Mouse (Mus musculus) Muller cell, postnatal 12 days (primary cell): ENCODE results near the gene Olfr1410.
A peak's percentile ranks its signal among the peaks of the same experiment; 100 is the strongest.

Experiments used
- DNase-seq: peaks from one replicate; pipeline ENCODE4 v3.0.0-alpha.2; 2015; ENCODE audit errors: inconsistent ontology term

Gene Olfr1410

GRCm38 (mm10) chr1:92605482-92605881 is at the start of gene Olfr1410:
Gene Olfr1410, plus strand, starts transcription at chr1:92605782.
- DNase-seq, result no peak

GRCm38 (mm10) chr1:92571022-92571421 is 34.6 kb upstream of the Olfr1410 start, which contains the start of gene Olfr1413:
Gene Olfr1413, plus strand, starts transcription at chr1:92571322.
- no peak for DNase-seq

GRCm38 (mm10) chr1:92585479-92585878 is 20.1 kb upstream of the Olfr1410 start, which contains the start of gene Olfr1412:
Gene Olfr1412, plus strand, starts transcription at chr1:92585779.
- no peak for DNase-seq

- no peak for DNase-seq
Observed at GRCm38 (mm10) chr1:92594111-92594510, 11.5 kb upstream of the Olfr1410 start, which contains the start of gene Olfr1411. Gene Olfr1411, plus strand, starts transcription at chr1:92594411.

- no peak for DNase-seq
Observed at GRCm38 (mm10) chr1:92596019-92596418, 9.6 kb upstream of the Olfr1410 start.

- DNase-seq, result no peak
Observed at GRCm38 (mm10) chr1:92607711-92608110, 2.1 kb downstream of the Olfr1410 start.

DNA sequence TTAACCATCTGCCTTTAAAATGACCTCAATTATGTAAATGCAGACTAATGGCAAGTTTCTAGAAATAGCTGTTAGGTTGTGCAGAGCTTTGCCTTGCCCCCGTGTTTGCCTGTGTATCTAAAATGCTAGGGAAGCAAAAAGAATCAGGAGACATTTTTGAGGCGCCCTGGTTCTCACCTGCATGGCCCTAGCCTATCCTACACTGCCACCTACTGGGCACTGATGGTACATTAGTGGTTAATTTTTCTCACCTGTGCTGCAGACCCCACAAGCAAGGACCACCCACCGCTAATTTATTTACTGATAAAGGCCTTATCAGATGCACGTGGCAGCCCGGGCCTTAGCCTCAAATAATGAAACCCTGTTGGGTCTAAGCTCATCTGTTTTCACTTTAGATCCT is 5.4 kb downstream of the Olfr1410 start:
- DNase-seq, result no peak

- no peak for DNase-seq
Observed at GRCm38 (mm10) chr1:92613175-92613574, 7.6 kb downstream of the Olfr1410 start.

DNA sequence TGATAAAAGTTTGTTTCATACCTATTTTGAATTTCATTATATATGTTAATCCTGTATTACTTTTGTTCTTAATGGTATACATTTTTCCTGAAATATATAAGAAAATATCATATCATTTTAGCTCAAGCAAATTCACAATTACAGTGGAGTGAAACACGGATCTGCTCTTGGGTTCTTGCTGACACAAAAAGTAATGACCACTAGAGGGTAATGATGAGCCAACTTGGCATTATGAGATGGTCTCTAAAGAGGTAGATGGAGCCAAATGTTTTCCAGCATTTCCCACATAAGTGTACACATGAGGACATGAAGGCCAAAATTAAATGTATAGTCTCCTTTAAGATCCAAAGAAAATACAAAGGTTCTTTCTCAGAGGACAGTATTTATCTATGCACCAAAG is 8.9 kb downstream of the Olfr1410 start:
- peak; percentile 36 for DNase-seq

DNA sequence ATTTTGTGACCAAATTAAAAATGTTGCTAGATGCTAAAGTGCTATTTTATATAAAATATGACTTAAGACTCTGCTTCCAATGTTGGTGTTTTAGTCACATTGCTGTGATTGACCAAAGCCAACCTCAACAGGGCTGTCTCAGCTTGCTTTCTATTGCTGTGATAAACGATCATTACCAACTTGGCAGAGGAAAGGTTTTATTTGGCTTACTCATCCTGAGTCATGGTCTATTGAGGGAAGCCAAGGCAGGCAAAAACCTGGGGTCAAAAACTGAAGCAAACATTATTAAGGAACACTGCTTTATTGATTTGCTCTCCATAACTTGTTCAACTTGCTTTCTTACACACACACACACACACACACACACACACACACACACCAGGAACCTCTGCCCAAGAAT is 10.5 kb downstream of the Olfr1410 start:
- DNase-seq, result peak; percentile 69

GRCm38 (mm10) chr1:92617488-92617887 is 11.9 kb downstream of the Olfr1410 start, which contains the start of gene Olfr12:
Gene Olfr12, plus strand, starts transcription at chr1:92617788.
- no peak for DNase-seq

- no peak for DNase-seq
Observed at GRCm38 (mm10) chr1:92618360-92618759, 12.8 kb downstream of the Olfr1410 start.

DNA sequence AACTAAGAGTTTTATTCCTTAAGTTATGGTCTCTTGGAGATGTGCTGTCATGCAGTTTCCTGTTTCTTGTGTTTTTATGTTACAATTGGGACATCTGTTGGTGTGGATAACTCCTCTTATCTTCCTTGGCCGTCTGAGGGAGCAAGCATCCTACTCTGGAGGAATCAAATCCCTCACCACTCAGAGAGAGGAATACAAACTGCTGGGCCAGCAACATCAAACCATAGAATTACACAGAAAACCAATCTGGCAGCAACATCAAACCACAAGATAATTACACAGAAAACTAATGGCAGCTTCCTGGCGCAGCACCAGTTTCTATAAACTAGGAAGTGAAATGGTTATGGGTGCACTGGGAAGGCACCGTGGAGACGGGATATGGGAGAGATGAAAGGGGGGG is 22.6 kb downstream of the Olfr1410 start:
- DNase-seq, result peak; percentile 29

DNA sequence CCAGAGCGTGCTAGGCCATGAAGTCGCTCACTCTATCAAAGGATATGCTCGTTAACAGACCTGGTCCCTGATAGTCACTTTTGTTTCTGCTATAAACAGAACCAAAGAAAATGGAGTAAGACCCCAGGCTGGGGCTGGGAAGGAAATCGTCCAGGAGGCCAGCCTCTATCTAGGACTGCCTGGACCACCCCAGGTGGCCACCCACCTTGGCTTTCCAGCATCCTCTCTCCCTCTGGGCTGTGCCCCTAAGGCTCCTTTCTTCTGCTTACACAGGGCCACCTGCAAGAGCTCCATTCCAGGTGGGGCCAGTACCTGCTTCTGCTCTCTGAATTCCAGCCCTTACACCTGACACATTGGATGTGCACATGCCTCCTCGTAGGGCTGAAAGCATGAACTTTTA is 26.6 kb downstream of the Olfr1410 start:
- DNase-seq, result no peak

GRCm38 (mm10) chr1:92632948-92633347 is 27.4 kb downstream of the Olfr1410 start:
- DNase-seq, result no peak

DNA sequence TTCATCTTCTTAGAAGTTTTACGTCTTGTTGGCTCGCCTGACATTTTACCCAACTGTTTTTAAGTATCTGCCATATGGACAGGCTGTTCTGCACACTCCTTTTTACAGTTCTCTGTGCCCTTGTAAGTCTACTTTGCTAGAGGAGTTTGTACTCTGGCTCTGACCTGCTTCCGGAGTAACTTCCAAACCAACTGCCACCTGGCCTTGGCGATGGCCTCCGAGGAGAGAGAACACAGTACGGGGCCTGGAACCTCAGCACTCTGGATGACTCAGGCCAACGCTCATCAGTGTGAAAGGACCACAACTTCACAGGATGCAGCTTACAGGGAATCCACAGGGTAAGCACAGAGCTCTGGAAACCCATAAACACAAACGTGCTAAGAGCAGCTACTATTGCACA is 28.1 kb downstream of the Olfr1410 start:
- DNase-seq, result no peak

DNA sequence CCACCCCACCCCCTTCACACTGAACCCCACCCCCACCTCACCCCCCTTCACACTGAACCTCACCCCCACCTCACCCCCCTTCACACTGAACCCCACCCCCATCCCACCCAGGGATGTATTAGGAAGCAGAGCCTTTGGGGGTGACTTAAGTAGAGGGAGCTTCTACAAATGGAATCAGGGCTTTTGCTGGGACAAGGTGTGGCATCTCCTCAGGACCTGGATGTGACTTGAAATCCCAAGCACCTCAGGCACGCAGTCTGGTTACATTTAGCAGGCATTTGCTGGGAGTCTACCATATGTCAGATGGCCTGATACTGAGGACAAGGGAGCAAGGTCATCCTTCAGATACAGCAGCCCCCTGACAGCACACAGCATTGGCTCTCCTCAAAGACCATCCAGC is 29.0 kb downstream of the Olfr1410 start:
- no peak for DNase-seq

DNA sequence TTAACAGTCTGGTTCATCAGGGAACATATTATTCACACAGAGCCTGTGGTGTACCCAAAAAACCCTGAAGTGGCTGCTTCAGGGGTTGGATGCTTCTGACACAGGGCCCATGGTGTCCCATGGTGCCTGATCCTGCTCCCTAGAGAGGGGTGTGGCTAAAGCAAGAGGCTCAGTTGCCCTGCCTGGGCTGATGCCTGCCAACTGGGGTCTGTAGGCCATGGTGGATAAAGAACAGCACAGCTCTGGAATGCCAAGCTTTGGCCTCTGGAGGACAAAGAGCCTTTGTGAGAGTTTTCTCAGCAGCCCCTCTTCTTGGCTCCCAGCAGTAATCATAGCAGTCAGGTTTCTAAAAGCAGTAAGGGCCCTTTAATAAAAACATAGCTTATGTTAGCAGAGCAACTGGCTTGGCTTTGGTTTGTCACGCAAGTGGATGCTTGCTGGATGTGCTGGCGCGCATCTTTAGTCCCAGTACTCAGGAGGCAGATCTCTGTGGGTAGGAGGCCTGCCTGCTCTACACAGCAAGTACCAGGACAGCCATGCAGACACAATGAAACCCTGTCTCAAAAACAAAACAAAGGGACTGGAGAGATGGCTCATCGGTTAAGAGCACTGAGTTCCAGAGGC is 29.5 kb downstream of the Olfr1410 start:
- DNase-seq, result peak; percentile 89

DNA sequence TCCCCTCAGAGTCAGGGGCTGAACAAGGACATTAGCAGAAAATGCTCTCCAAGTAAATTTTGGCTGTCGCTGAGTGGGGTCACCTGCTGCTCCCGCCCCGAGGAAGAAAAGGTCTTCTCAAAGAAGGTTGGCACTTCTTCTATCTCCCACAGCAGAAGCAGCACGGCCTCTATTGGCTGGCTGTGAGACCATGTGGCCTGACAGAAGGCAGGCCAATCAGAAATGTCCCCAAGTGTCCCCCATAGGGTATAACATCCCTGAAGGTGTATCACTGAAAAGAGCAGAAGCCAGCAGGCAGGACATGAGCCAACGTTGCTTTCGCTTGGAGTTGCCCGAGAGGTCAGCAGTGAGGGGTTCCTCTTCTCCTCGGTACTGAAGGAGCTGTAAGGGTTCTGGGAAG is 30.4 kb downstream of the Olfr1410 start:
- no peak for DNase-seq

GRCm38 (mm10) chr1:92636676-92637075 is 31.1 kb downstream of the Olfr1410 start:
- DNase-seq, result no peak

DNA sequence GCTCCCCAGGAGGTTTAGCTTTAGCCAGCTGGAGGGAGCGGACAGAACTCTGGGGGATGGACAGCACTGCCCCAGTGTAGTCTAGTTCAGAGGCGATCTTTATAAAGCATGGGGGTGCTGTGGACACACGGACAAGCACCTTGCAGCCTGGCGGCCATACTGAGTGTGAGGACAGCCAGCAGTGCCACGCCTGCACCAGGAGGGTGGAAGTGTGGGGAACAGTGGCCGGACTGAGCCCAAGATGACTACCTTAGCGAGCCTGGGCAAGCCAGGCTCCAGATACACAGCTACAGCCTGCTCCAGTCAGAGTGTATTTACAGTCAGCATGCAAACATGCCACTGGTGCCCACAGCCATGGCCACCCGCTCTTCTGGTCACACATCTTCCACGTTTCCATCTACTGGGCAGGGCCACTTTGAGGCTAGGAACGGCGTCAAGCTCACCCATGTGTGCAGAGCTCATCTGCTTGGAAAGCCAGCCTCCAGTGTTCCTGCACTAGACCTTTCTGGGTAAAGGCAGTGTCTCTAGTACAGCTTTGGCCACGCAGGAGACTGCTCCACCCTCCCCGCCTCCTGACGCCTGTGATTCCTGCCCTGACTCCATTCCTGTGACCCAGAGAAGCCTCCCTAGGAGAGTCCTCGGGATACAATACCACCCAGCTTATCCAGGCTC is 32.1 kb downstream of the Olfr1410 start:
- no peak for DNase-seq

DNA sequence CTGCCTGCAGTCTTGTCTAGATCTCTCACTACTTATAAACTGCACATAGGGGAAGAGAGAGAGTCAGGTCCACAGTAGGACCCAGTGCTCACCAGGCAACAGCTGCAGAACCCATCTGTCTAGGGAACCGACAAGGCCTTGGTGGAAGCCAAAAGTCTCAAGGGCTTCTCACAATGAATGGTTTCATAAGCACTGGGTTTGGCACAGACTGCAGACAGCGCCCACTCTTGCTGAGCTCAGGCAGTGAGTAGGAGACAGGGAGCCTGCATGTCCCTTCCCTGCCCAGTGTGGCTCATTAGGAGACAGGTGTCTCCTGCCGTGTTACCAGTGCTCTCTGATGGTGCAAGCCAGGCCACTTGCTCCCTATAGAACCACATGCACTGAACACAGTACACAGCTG is 32.6 kb downstream of the Olfr1410 start:
- DNase-seq, result no peak

DNA sequence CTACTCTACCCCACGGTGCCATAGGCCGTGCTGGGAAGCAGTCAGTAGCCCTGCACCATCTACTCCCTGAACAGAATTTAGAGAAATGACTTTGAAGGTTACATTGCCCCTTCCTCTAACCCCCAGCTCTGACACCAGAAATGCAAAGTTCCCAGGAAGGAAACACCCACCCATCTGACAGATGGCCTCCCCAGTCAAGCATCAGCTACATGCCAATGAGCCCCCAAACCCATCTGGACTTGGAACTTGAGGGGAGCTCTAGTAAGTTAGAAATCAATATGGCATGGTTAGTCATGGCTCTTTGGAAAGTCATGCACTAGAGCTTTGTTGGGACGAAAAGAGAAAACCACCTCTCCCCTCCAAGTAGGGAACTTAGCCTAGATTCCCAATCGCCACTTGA is 33.2 kb downstream of the Olfr1410 start:
- DNase-seq, result no peak
